In the genomic region with DNA sequence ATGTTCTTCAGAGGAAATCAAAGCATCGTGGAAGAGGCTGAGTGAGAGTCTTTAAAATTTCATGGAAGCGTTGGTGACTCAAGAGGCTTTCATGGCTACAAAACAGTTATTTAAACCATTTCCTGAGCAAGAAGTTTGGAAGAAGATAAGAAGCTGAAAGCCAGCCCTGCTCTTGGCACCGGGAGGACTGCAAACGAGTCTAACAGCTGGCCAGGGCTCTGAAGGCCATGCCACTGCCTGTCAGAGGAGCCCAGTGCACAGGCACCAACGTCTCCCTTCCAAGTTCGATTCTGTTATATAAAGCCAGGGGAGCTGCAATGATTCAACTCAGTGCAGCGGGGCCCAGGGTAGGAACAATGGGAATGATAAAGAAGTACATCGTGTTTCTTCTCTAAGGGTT, we compare ENCODE assay signal across 31 mouse cellular contexts. TPM values are rescaled to one million over a fixed set of nuclear protein-coding genes. Genes with fewer than 3 reads are reported as not detected.
DNase-seq lines count a peak whose midpoint lies in the region; TF ChIP-seq lines count a peak whose summit lies in the region.
"Had no signal": no experiment of that assay in that cellular context is flagged by ENCODE, and none has a peak within 500 bp of the region (broad histone marks: within the 10 kb centered on the region; RNA-seq: fewer than 3 reads in every experiment).

No protein-coding gene starts in this region.

- peaks cover 2% of the 10 kb centered on the region for H3K4me1 ChIP-seq in heart, adult 2 months (ENCODE audit: control insufficient read depth, insufficient read depth, low read length)
- H3K4me1 ChIP-seq: embryonic facial prominence, embryonic 13.5 days; forebrain, embryonic 10.5 days; forebrain, embryonic 15.5 days; hindbrain, embryonic 15.5 days; lung, embryonic 15.5 days had no signal

- no peak overlapping the region for H3K27ac ChIP-seq in heart, adult 2 months
- H3K27ac ChIP-seq: embryonic facial prominence, embryonic 13.5 days; forebrain, embryonic 10.5 days; forebrain, embryonic 15.5 days; heart, embryonic 15.5 days; hindbrain, embryonic 10.5 days; hindbrain, embryonic 15.5 days; liver, embryonic 14.5 days; lung, embryonic 15.5 days had no signal

- no peak overlapping the region for H3K9ac ChIP-seq in heart, adult 2 months (ENCODE audit: low read depth, low read length)
- H3K9ac ChIP-seq: embryonic facial prominence, embryonic 13.5 days; forebrain, embryonic 15.5 days; heart, embryonic 15.5 days; hindbrain, embryonic 15.5 days; liver, embryonic 14.5 days; lung, embryonic 15.5 days had no signal

- no peaks in the 10 kb centered on the region for H3K79me2 ChIP-seq in heart, adult 2 months (replicated peaks; ENCODE audit: control insufficient read depth, insufficient read depth, low read length)

- no peak for TF ChIP-seq EP300 in heart, adult 2 months (IDR thresholded peaks at IDR 0.05; ENCODE audit: insufficient read depth, low read depth, low read length)

- TF ChIP-seq POLR2A in heart, adult 2 months (IDR thresholded peaks at IDR 0.05; ENCODE audit: insufficient read depth, low read depth, low read length), result no peak

- whole genome bisulfite sequencing in heart, adult 2 months, result 14% methylated on average over 8 of the region's 8 CpGs

- no peaks in the 10 kb centered on the region for H3K36me3 ChIP-seq in heart, adult 2 months (ENCODE audit: control insufficient read depth, insufficient read depth, low read length)
- H3K36me3 ChIP-seq: embryonic facial prominence, embryonic 13.5 days; forebrain, embryonic 10.5 days; forebrain, embryonic 15.5 days; heart, embryonic 15.5 days; hindbrain, embryonic 10.5 days; hindbrain, embryonic 15.5 days; lung, embryonic 15.5 days had no signal

- peak; percentile 56 to 75 for DNase-seq in adrenal gland, adult (ENCODE audit: inconsistent age in 2 of 2, low spot score in 1 of 2)
- DNase-seq in adrenal gland, adult 18-20 months (ENCODE audit: low spot score in 2 of 2), result no peak
- DNase-seq in heart, adult 2 months, result peak; percentile 20 to 24
- no peak for DNase-seq in heart, postnatal 14 days
- DNase-seq in ovary, adult 18-20 months (ENCODE audit: low spot score), result peak; percentile 8
- DNase-seq in ovary, postnatal 14 days (ENCODE audit: low spot score), result no peak
- DNase-seq in right cerebral cortex, postnatal 14 days, result no peak
- no peak for DNase-seq in thymus, postnatal 14 days
- DNase-seq: cerebellum, adult 11-12 months; cerebellum, postnatal 10 days; kidney, adult 11 months; kidney, postnatal 14 days; layer of hippocampus, adult 9-11 months; liver; lung, postnatal 36 days; retina, postnatal 1 day; right cerebral cortex, postnatal 25 days; spleen, adult 18-20 months; thymus, postnatal 36 days had no signal

- H3K4me3 ChIP-seq in heart, adult 2 months, result no peak overlapping the region
- H3K4me3 ChIP-seq: embryonic facial prominence, embryonic 13.5 days; forebrain, embryonic 10.5 days; forebrain, embryonic 15.5 days; heart, embryonic 15.5 days; hindbrain, embryonic 10.5 days; hindbrain, embryonic 15.5 days; lung, embryonic 15.5 days had no signal

- intact Hi-C loops in heart, adult 2 months (cut with DNase I), result no loop called here
- intact Hi-C loops in heart, postnatal 14 days (cut with DNase I), result no loop called here

- no peak for TF ChIP-seq CTCF in heart, adult 2 months (IDR thresholded peaks at IDR 0.05)

- no peaks in the 10 kb centered on the region for H3K27me3 ChIP-seq in heart, adult 2 months (ENCODE audit: control insufficient read depth, insufficient read depth, low read length)
- H3K27me3 ChIP-seq: CH12.LX; embryonic facial prominence, embryonic 13.5 days; forebrain, embryonic 15.5 days; heart, embryonic 15.5 days; hindbrain, embryonic 15.5 days; lung, embryonic 15.5 days had no signal

RNA-seq across cellular contexts. Expression of a gene that starts 51.8 kb away (rescaled TPM):
- total RNA-seq in adrenal gland, adult 18-20 months (2021), result 1 to 10 TPM; 2.3 to 5.2 TPM
- total RNA-seq in heart, adult 2 months (2021), result 1 to 10 TPM; 2.4 to 2.8 TPM
- polyA plus RNA-seq in heart, adult 2 months (2012; rRNA removed), result 3.2 and 4.3 TPM in 2 replicates
- total RNA-seq in heart, postnatal 14 days (2021), result 1 to 10 TPM; 3.2 to 5.3 TPM
- total RNA-seq: common myeloid progenitor, adult 5-6 weeks; granulocyte monocyte progenitor cell, adult 5-6 weeks had no signal
- polyA plus RNA-seq: C2C12 had no signal

Comparison
In these comparisons a context has a peak if more than half of its experiments do, and no peak if none do; other contexts are left out.
1. DNase-seq: peak in adrenal gland, adult (2 of 2), heart, adult 2 months (2 of 2) and ovary, adult 18-20 months (single experiment); none in adrenal gland, adult 18-20 months (0 of 2), heart, postnatal 14 days (0 of 2), ovary, postnatal 14 days (single experiment), right cerebral cortex, postnatal 14 days (single experiment) and thymus, postnatal 14 days (single experiment).